In the genomic region with DNA sequence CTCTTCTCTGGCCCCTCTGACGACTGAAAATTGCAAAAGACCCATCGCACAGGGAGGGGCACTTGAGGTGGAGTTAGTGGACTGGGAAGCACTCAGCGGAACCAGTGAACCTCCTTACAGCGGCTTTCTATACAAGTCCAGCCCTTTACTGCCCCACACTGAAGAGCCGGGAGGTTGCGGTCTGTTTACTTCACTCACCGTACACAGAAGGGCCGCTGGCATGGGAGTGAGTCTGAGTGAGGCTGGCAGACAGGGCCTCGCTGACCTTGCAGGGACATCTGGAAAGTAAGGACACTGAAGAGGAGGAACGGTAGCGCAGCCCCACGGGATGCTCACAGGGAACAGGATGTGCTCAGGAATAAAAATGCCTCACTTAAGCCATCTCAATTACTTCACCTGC, we compare ENCODE assay signal across 23 mouse cellular contexts.
A peak's percentile ranks its signal among the peaks of the same experiment; 100 is the strongest.
DNase-seq lines count a peak whose midpoint lies in the region; ATAC-seq and TF ChIP-seq lines count a peak whose summit lies in the region.
"Had no signal": no experiment of that assay in that cellular context is flagged by ENCODE, and none has a peak within 500 bp of the region (broad histone marks: within the 10 kb centered on the region; RNA-seq: fewer than 3 reads in every experiment).

No protein-coding gene starts in this region.

- H3K4me1 ChIP-seq in heart, postnatal 0 days (ENCODE audit: control insufficient read depth, insufficient read depth), result peaks cover 18% of the 10 kb centered on the region
- peaks cover 12% of the 10 kb centered on the region; the same call in 1 of the 2 replicates for H3K4me1 ChIP-seq in kidney, embryonic 15.5 days
- H3K4me1 ChIP-seq in midbrain, embryonic 10.5 days, result peaks cover 37% of the 10 kb centered on the region
- peaks cover 58% of the 10 kb centered on the region for H3K4me1 ChIP-seq in midbrain, embryonic 13.5 days (replicated peaks)
- H3K4me1 ChIP-seq in embryonic facial prominence, embryonic 10.5 days, result peaks cover 11% of the 10 kb centered on the region
- H3K4me1 ChIP-seq: stomach, embryonic 15.5 days had no signal

- peak; percentile 51; the same call in 1 of the 2 replicates for ATAC-seq in heart, postnatal 0 days (ENCODE audit: insufficient read depth, low read depth)
- ATAC-seq in kidney, embryonic 15.5 days (replicated peaks; ENCODE audit: low FRiP score), result 0 out of 2 replicates have a peak, but pooled peaks have one; percentile 46
- ATAC-seq in midbrain, embryonic 13.5 days, result no peak
- ATAC-seq: forebrain, postnatal 0 days had no signal

- WGBS in heart, postnatal 0 days, result 55% methylated on average over 12 of the region's 12 CpGs
- 40% methylated on average over 12 of the region's 12 CpGs for WGBS in kidney, embryonic 15.5 days
- WGBS in midbrain, embryonic 10.5 days, result 67% methylated on average over 12 of the region's 12 CpGs
- 60% methylated on average over 12 of the region's 12 CpGs for WGBS in midbrain, embryonic 13.5 days
- 78% methylated on average over 12 of the region's 12 CpGs for WGBS in embryonic facial prominence, embryonic 10.5 days

- H3K27me3 ChIP-seq in heart, postnatal 0 days (ENCODE audit: control insufficient read depth, insufficient read depth, low read length), result no peaks in the 10 kb centered on the region
- no peaks in the 10 kb centered on the region for H3K27me3 ChIP-seq in kidney, embryonic 15.5 days
- no peaks in the 10 kb centered on the region for H3K27me3 ChIP-seq in midbrain, embryonic 10.5 days (ENCODE audit: low read depth, poor library complexity, severe bottlenecking)
- no peaks in the 10 kb centered on the region for H3K27me3 ChIP-seq in midbrain, embryonic 13.5 days
- no peaks in the 10 kb centered on the region for H3K27me3 ChIP-seq in embryonic facial prominence, embryonic 10.5 days (replicated peaks; ENCODE audit: low read depth, poor library complexity, severe bottlenecking)
- H3K27me3 ChIP-seq: CH12.LX; heart, embryonic 15.5 days; stomach, embryonic 15.5 days had no signal

- H3K9me3 ChIP-seq in heart, postnatal 0 days (replicated peaks; ENCODE audit: control insufficient read depth, low read length), result no peaks in the 10 kb centered on the region
- H3K9me3 ChIP-seq in kidney, embryonic 15.5 days (replicated peaks), result no peaks in the 10 kb centered on the region
- no peaks in the 10 kb centered on the region for H3K9me3 ChIP-seq in midbrain, embryonic 10.5 days (replicated peaks)
- H3K9me3 ChIP-seq in midbrain, embryonic 13.5 days, result no peaks in the 10 kb centered on the region
- no peaks in the 10 kb centered on the region for H3K9me3 ChIP-seq in embryonic facial prominence, embryonic 10.5 days
- H3K9me3 ChIP-seq: forebrain, embryonic 10.5 days; heart, embryonic 15.5 days; stomach, embryonic 15.5 days had no signal

- TF ChIP-seq CTCF in heart, postnatal 0 days (IDR thresholded peaks at IDR 0.05; ENCODE audit: low read depth), result no peak

- no peak overlapping the region for H3K9ac ChIP-seq in heart, postnatal 0 days (replicated peaks; ENCODE audit: low read depth, low read length)
- H3K9ac ChIP-seq in kidney, embryonic 15.5 days, result no peak overlapping the region
- H3K9ac ChIP-seq in midbrain, embryonic 13.5 days (replicated peaks), result no peak overlapping the region
- H3K9ac ChIP-seq: forebrain, postnatal 0 days; heart, embryonic 15.5 days; lung, embryonic 14.5 days; stomach, embryonic 15.5 days had no signal

- H3K36me3 ChIP-seq in heart, postnatal 0 days (replicated peaks; ENCODE audit: control insufficient read depth, insufficient read depth, low read length), result no peaks in the 10 kb centered on the region
- no peaks in the 10 kb centered on the region for H3K36me3 ChIP-seq in kidney, embryonic 15.5 days
- no peaks in the 10 kb centered on the region for H3K36me3 ChIP-seq in midbrain, embryonic 10.5 days
- no peaks in the 10 kb centered on the region for H3K36me3 ChIP-seq in midbrain, embryonic 13.5 days
- H3K36me3 ChIP-seq in embryonic facial prominence, embryonic 10.5 days (replicated peaks), result no peaks in the 10 kb centered on the region
- H3K36me3 ChIP-seq: forebrain, embryonic 10.5 days; heart, embryonic 15.5 days; stomach, embryonic 15.5 days had no signal

- H3K27ac ChIP-seq in heart, postnatal 0 days (ENCODE audit: low read depth), result 0 out of 2 replicates have a peak overlapping the region, but pooled peaks have one; percentile 2
- no peak overlapping the region for H3K27ac ChIP-seq in kidney, embryonic 15.5 days
- H3K27ac ChIP-seq in midbrain, embryonic 10.5 days (replicated peaks), result peak overlapping the region; percentile 69
- H3K27ac ChIP-seq in midbrain, embryonic 13.5 days, result no peak overlapping the region
- H3K27ac ChIP-seq in embryonic facial prominence, embryonic 10.5 days (replicated peaks), result peak overlapping the region; percentile 35
- H3K27ac ChIP-seq: forebrain, embryonic 10.5 days; heart, embryonic 15.5 days; stomach, embryonic 15.5 days had no signal

- H3K4me3 ChIP-seq in heart, postnatal 0 days (ENCODE audit: low read depth, low read length), result no peak overlapping the region
- H3K4me3 ChIP-seq in kidney, embryonic 15.5 days (replicated peaks), result no peak overlapping the region
- H3K4me3 ChIP-seq in midbrain, embryonic 10.5 days, result no peak overlapping the region
- H3K4me3 ChIP-seq in midbrain, embryonic 13.5 days (replicated peaks), result no peak overlapping the region
- H3K4me3 ChIP-seq in embryonic facial prominence, embryonic 10.5 days, result no peak overlapping the region
- H3K4me3 ChIP-seq: forebrain, embryonic 10.5 days; heart, embryonic 15.5 days; stomach, embryonic 15.5 days had no signal

- no peak for DNase-seq in heart, postnatal 0 days (ENCODE audit: low spot score)
- DNase-seq in heart, adult 8-10 months (ENCODE audit: low spot score), result no peak
- no peak for DNase-seq in kidney, postnatal 14 days
- DNase-seq in midbrain, embryonic 10.5 days (ENCODE audit: low spot score), result no peak
- DNase-seq in embryonic facial prominence, embryonic 10.5 days (ENCODE audit: low spot score), result no peak
- DNase-seq: adrenal gland, postnatal 25 days; cerebellum, adult 11-12 months; cerebellum, postnatal 14 days; embryo, embryonic 11 days; forebrain, postnatal 0 days; gastrocnemius, postnatal 36 days; left cerebral cortex, postnatal 4 days; lung, embryonic 14.5 days; lung, postnatal 4 days; thymus, adult 18-20 months; thymus, postnatal 4 days had no signal

- H3K4me2 ChIP-seq in heart, postnatal 0 days (ENCODE audit: low read depth, low read length), result no peak overlapping the region
- H3K4me2 ChIP-seq in kidney, embryonic 15.5 days, result no peak overlapping the region
- H3K4me2 ChIP-seq in midbrain, embryonic 13.5 days (replicated peaks), result no peak overlapping the region
- H3K4me2 ChIP-seq: heart, embryonic 15.5 days; liver, embryonic 11.5 days; lung, embryonic 14.5 days; stomach, embryonic 15.5 days had no signal

- TF ChIP-seq EP300 in heart, postnatal 0 days (IDR thresholded peaks at IDR 0.05; ENCODE audit: low read depth), result no peak

Comparison
In these comparisons a context has a peak if more than half of its experiments do, and no peak if none do; other contexts are left out.
1. H3K27ac ChIP-seq: peak in heart, postnatal 0 days (single experiment), midbrain, embryonic 10.5 days (single experiment) and embryonic facial prominence, embryonic 10.5 days (single experiment); none in kidney, embryonic 15.5 days (single experiment) and midbrain, embryonic 13.5 days (single experiment).